8 mouse cellular contexts compared by ENCODE assay signal in genomic region chr17:25264453-25264852, GRCm38 (mm10). TPM values are rescaled to one million over a fixed set of nuclear protein-coding genes. Genes with fewer than 3 reads are reported as not detected.
DNase-seq lines count a peak whose midpoint lies in the region; ATAC-seq and TF ChIP-seq lines count a peak whose summit lies in the region.

No protein-coding gene starts in this region.

- H3K9me3 ChIP-seq in lung, postnatal 0 days (ENCODE audit: low read length): no peaks in the 10 kb centered on the region

- H3K27ac ChIP-seq in lung, postnatal 0 days (ENCODE audit: low read length): no peak overlapping the region
- no peak overlapping the region for H3K27ac ChIP-seq in cortical plate, adult 2 months (ENCODE audit: insufficient read depth, low read length)
- H3K27ac ChIP-seq in layer of hippocampus, adult 2 months: no peak overlapping the region

- H3K4me2 ChIP-seq in lung, postnatal 0 days (replicated peaks; ENCODE audit: low read depth, low read length): no peak overlapping the region

- no peak for TF ChIP-seq EP300 in lung, postnatal 0 days (IDR thresholded peaks at IDR 0.05)

- no peak overlapping the region for H3K9ac ChIP-seq in lung, postnatal 0 days (replicated peaks; ENCODE audit: low read depth)

- ATAC-seq in lung, postnatal 0 days: no peak; the same call in 1 of the 2 replicates
- ATAC-seq in erythroblast, adult 5-6 weeks (replicated peaks; ENCODE audit: low FRiP score, poor library complexity, severe bottlenecking): no peak

- peak; percentile 52 for TF ChIP-seq CTCF in lung, postnatal 0 days (IDR thresholded peaks at IDR 0.05)
- TF ChIP-seq CTCF in cortical plate, adult 2 months (IDR thresholded peaks at IDR 0.05; ENCODE audit: extremely low read depth, insufficient read depth, low read length): peak; percentile 35
- TF ChIP-seq CTCF in layer of hippocampus, adult 2 months (conservative IDR thresholded peaks at IDR 0.05): peak; percentile 74

- H3K4me1 ChIP-seq in lung, postnatal 0 days (ENCODE audit: insufficient read depth, low read depth, low read length): no peaks in the 10 kb centered on the region
- H3K4me1 ChIP-seq in cortical plate, adult 2 months (ENCODE audit: control insufficient read depth, insufficient read depth, low read length): no peaks in the 10 kb centered on the region

- H3K36me3 ChIP-seq in lung, postnatal 0 days (ENCODE audit: insufficient read depth, low read length): peaks cover 50% of the 10 kb centered on the region

- no peak for TF ChIP-seq POLR2A in cortical plate, adult 2 months (IDR thresholded peaks at IDR 0.05; ENCODE audit: extremely low read depth, insufficient read depth, low read length)

- 59% methylated on average over 3 of the region's 3 CpGs for WGBS in lung, postnatal 0 days

- no peaks in the 10 kb centered on the region for H3K27me3 ChIP-seq in lung, postnatal 0 days (replicated peaks; ENCODE audit: insufficient read depth, low read length)

- no peak overlapping the region for H3K4me3 ChIP-seq in lung, postnatal 0 days (ENCODE audit: low read depth, low read length)
- no peak overlapping the region for H3K4me3 ChIP-seq in cortical plate, adult 2 months (ENCODE audit: insufficient read depth, low read length)
- H3K4me3 ChIP-seq in layer of hippocampus, adult 2 months: no peak overlapping the region

- DNase-seq in cerebellum, adult 9-10 months: peak; percentile 45
- DNase-seq in cerebellum, adult 11 months: no peak
- no peak for DNase-seq in lung, postnatal 0 days (ENCODE audit: low spot score)
- no peak for DNase-seq in lung, postnatal 14 days
- peak; percentile 48 to 52 for DNase-seq in layer of hippocampus, adult 2 months (ENCODE audit: low spot score in 2 of 2)
- DNase-seq in testis, postnatal 10 days (ENCODE audit: low spot score): no peak

RNA-seq across cellular contexts. Expression of gene Baiap3, which starts 8.3 kb away (rescaled TPM):
- polyA plus RNA-seq in lung, postnatal 0 days (2015; fragmentation: Nextera tagmentation; extraction: Ambion mirVana): 2.6 and 2.8 TPM in 2 replicates
- polyA plus RNA-seq in cortical plate, adult 2 months (2012; rRNA removed): 4.3 and 5.4 TPM in 2 replicates
- total RNA-seq in layer of hippocampus, adult 2 months (2021): 10 to 100 TPM in 1 of 2 experiments, 1 to 10 TPM in 1; 9.9 to 10.5 TPM
- 1.5 TPM in 1 of 2 replicates, not detected in the other for total RNA-seq in erythroblast, adult 5-6 weeks (2015; ENCODE audit: low replicate concordance)
- total RNA-seq in erythroblast, adult 5-6 weeks (2017; ENCODE audit: low replicate concordance): 0.42 TPM in 1 of 2 replicates, not detected in the other

RNA-seq across cellular contexts. Expression of gene Ube2i, which starts 10.0 kb away (rescaled TPM):
- polyA plus RNA-seq in lung, postnatal 0 days (2015; fragmentation: Nextera tagmentation; extraction: Ambion mirVana): 456 and 477 TPM in 2 replicates
- 257 and 264 TPM in 2 replicates for polyA plus RNA-seq in cortical plate, adult 2 months (2012; rRNA removed)
- 100 to 1,000 TPM; 229 to 239 TPM for total RNA-seq in layer of hippocampus, adult 2 months (2021)
- 81.3 and 118 TPM in 2 replicates for total RNA-seq in erythroblast, adult 5-6 weeks (2015; ENCODE audit: low replicate concordance)
- total RNA-seq in erythroblast, adult 5-6 weeks (2017; ENCODE audit: low replicate concordance): 58.7 and 64.3 TPM in 2 replicates

RNA-seq across cellular contexts. Expression of gene Tsr3, which starts 24.5 kb away (rescaled TPM):
- 33.0 and 37.2 TPM in 2 replicates for polyA plus RNA-seq in lung, postnatal 0 days (2015; fragmentation: Nextera tagmentation; extraction: Ambion mirVana)
- 35.3 and 35.6 TPM in 2 replicates for polyA plus RNA-seq in cortical plate, adult 2 months (2012; rRNA removed)
- 10 to 100 TPM; 25.0 to 26.2 TPM for total RNA-seq in layer of hippocampus, adult 2 months (2021)
- 3.1 and 3.6 TPM in 2 replicates for total RNA-seq in erythroblast, adult 5-6 weeks (2015; ENCODE audit: low replicate concordance)
- 5.2 and 8.6 TPM in 2 replicates for total RNA-seq in erythroblast, adult 5-6 weeks (2017; ENCODE audit: low replicate concordance)

RNA-seq across cellular contexts. Expression of gene Gnptg, which starts 24.5 kb away (rescaled TPM):
- 68.3 and 74.5 TPM in 2 replicates for polyA plus RNA-seq in lung, postnatal 0 days (2015; fragmentation: Nextera tagmentation; extraction: Ambion mirVana)
- 121 and 126 TPM in 2 replicates for polyA plus RNA-seq in cortical plate, adult 2 months (2012; rRNA removed)
- 10 to 100 TPM; 73.7 to 77.4 TPM for total RNA-seq in layer of hippocampus, adult 2 months (2021)
- 6.0 and 6.3 TPM in 2 replicates for total RNA-seq in erythroblast, adult 5-6 weeks (2015; ENCODE audit: low replicate concordance)
- 3.6 and 3.7 TPM in 2 replicates for total RNA-seq in erythroblast, adult 5-6 weeks (2017; ENCODE audit: low replicate concordance)

RNA-seq across cellular contexts. Expression of gene Prss34, which starts 33.7 kb away (rescaled TPM):
- 2.9 and 3.5 TPM in 2 replicates for polyA plus RNA-seq in lung, postnatal 0 days (2015; fragmentation: Nextera tagmentation; extraction: Ambion mirVana)
- not detected in 2 replicates for polyA plus RNA-seq in cortical plate, adult 2 months (2012; rRNA removed)
- not detected for total RNA-seq in layer of hippocampus, adult 2 months (2021)
- total RNA-seq in erythroblast, adult 5-6 weeks (2015; ENCODE audit: low replicate concordance): 153 and 185 TPM in 2 replicates
- total RNA-seq in erythroblast, adult 5-6 weeks (2017; ENCODE audit: low replicate concordance): 68.4 and 78.9 TPM in 2 replicates

Comparison
In these comparisons a context has a peak if more than half of its experiments do, and no peak if none do; other contexts are left out.
1. DNase-seq: peak in cerebellum, adult 9-10 months (single experiment) and layer of hippocampus, adult 2 months (2 of 2); none in cerebellum, adult 11 months (single experiment), lung, postnatal 0 days (single experiment), lung, postnatal 14 days (single experiment) and testis, postnatal 10 days (single experiment).
2. RNA of gene Baiap3, which starts 8.3 kb away (total RNA-seq): 9.9 to 10.5 TPM in layer of hippocampus, adult 2 months; 0.42 to 1.5 TPM in erythroblast, adult 5-6 weeks; every median in the first group is over 4 times any median in the second.
3. Peak in every context shown above with its lines, with median percentiles within 50 percentile points of each other: CTCF ChIP-seq.